Comparison of ENCODE assay signal across 8 mouse cellular contexts in genomic region chr1:78659270-78659823, GRCm38 (mm10). TPM values are rescaled to one million over a fixed set of nuclear protein-coding genes. Genes with fewer than 3 reads are reported as not detected.
A peak's percentile ranks its signal among the peaks of the same experiment; 100 is the strongest.
DNase-seq lines count a peak whose midpoint lies in the region; ATAC-seq and TF ChIP-seq lines count a peak whose summit lies in the region.

No protein-coding gene starts in this region.

- no peaks in the 10 kb centered on the region for H3K9me3 ChIP-seq in kidney, postnatal 0 days (replicated peaks; ENCODE audit: low read length)
- H3K9me3 ChIP-seq in embryonic facial prominence, embryonic 10.5 days, result no peaks in the 10 kb centered on the region
- H3K9me3 ChIP-seq in intestine, embryonic 14.5 days (ENCODE audit: control insufficient read depth, low read length), result no peaks in the 10 kb centered on the region
- no peaks in the 10 kb centered on the region for H3K9me3 ChIP-seq in neural tube, embryonic 12.5 days

- no peaks in the 10 kb centered on the region for H3K36me3 ChIP-seq in kidney, postnatal 0 days (ENCODE audit: insufficient read depth, low read length)
- peaks cover 11% of the 10 kb centered on the region for H3K36me3 ChIP-seq in embryonic facial prominence, embryonic 10.5 days (replicated peaks)
- peaks cover 5% of the 10 kb centered on the region for H3K36me3 ChIP-seq in intestine, embryonic 14.5 days (ENCODE audit: control insufficient read depth, insufficient read depth, low read length)
- H3K36me3 ChIP-seq in neural tube, embryonic 12.5 days, result peaks cover 1% of the 10 kb centered on the region

- H3K4me3 ChIP-seq in kidney, postnatal 0 days (replicated peaks; ENCODE audit: low read depth, low read length), result peak overlapping the region; percentile 97
- H3K4me3 ChIP-seq in embryonic facial prominence, embryonic 10.5 days, result peak overlapping the region; percentile 98
- peak overlapping the region; percentile 54 for H3K4me3 ChIP-seq in intestine, embryonic 14.5 days (ENCODE audit: low read depth, low read length)
- peak overlapping the region; percentile 97 for H3K4me3 ChIP-seq in neural tube, embryonic 12.5 days

- no peak for TF ChIP-seq CTCF in kidney, postnatal 0 days (IDR thresholded peaks at IDR 0.05; ENCODE audit: low read depth)

- peak overlapping the region; percentile 85 for H3K4me2 ChIP-seq in kidney, postnatal 0 days (ENCODE audit: low read length)
- H3K4me2 ChIP-seq in intestine, embryonic 14.5 days (ENCODE audit: low read length), result peak overlapping the region; percentile 58
- H3K4me2 ChIP-seq in neural tube, embryonic 12.5 days (replicated peaks), result peak overlapping the region; percentile 79

- peak overlapping the region; percentile 87; the same call in 1 of the 2 replicates for H3K27ac ChIP-seq in kidney, postnatal 0 days
- H3K27ac ChIP-seq in embryonic facial prominence, embryonic 10.5 days (replicated peaks), result peak overlapping the region; percentile 99
- H3K27ac ChIP-seq in intestine, embryonic 14.5 days (ENCODE audit: low read depth), result no peak overlapping the region
- H3K27ac ChIP-seq in neural tube, embryonic 12.5 days, result no peak overlapping the region

- DNase-seq in kidney, postnatal 0 days (ENCODE audit: low spot score), result no peak
- no peak for DNase-seq in kidney, postnatal 4 days
- peak; percentile 15 for DNase-seq in embryonic facial prominence, embryonic 10.5 days (ENCODE audit: low spot score)
- no peak for DNase-seq in intestine, embryonic 14.5 days (ENCODE audit: low spot score)
- no peak for DNase-seq in left cerebral cortex, adult 18-20 months (ENCODE audit: low spot score in 2 of 2)
- DNase-seq in adrenal gland, postnatal 25 days, result no peak
- no peak for DNase-seq in T-cell, adult 2 months (ENCODE audit: low spot score)

- WGBS in kidney, postnatal 0 days, result 31% methylated on average over 4 of the region's 4 CpGs
- 51% methylated on average over 4 of the region's 4 CpGs for WGBS in embryonic facial prominence, embryonic 10.5 days
- WGBS in intestine, embryonic 14.5 days, result 46% methylated on average over 4 of the region's 4 CpGs
- 36% methylated on average over 4 of the region's 4 CpGs for WGBS in neural tube, embryonic 12.5 days

- no peaks in the 10 kb centered on the region for H3K27me3 ChIP-seq in kidney, postnatal 0 days (ENCODE audit: insufficient read depth, low read length)
- H3K27me3 ChIP-seq in embryonic facial prominence, embryonic 10.5 days (replicated peaks; ENCODE audit: low read depth, poor library complexity, severe bottlenecking), result no peaks in the 10 kb centered on the region
- H3K27me3 ChIP-seq in intestine, embryonic 14.5 days (replicated peaks; ENCODE audit: control insufficient read depth, insufficient read depth, low read length), result no peaks in the 10 kb centered on the region
- H3K27me3 ChIP-seq in neural tube, embryonic 12.5 days (replicated peaks), result no peaks in the 10 kb centered on the region

- no peak for ATAC-seq in kidney, postnatal 0 days (replicated peaks; ENCODE audit: low FRiP score, low read depth)
- ATAC-seq in intestine, embryonic 14.5 days (replicated peaks; ENCODE audit: low FRiP score, low TSS enrichment, low read depth), result no peak
- ATAC-seq in neural tube, embryonic 12.5 days (ENCODE audit: low FRiP score, low read depth), result no peak

- peak overlapping the region; percentile 87 for H3K9ac ChIP-seq in kidney, postnatal 0 days (ENCODE audit: low read depth, low read length)
- H3K9ac ChIP-seq in intestine, embryonic 14.5 days (ENCODE audit: low read length), result peak overlapping the region; percentile 94
- H3K9ac ChIP-seq in neural tube, embryonic 12.5 days, result peak overlapping the region; percentile 96

- H3K4me1 ChIP-seq in kidney, postnatal 0 days (replicated peaks; ENCODE audit: insufficient read depth, low read length), result peaks cover 16% of the 10 kb centered on the region
- peaks cover 60% of the 10 kb centered on the region for H3K4me1 ChIP-seq in embryonic facial prominence, embryonic 10.5 days
- peaks cover 37% of the 10 kb centered on the region for H3K4me1 ChIP-seq in intestine, embryonic 14.5 days (replicated peaks; ENCODE audit: control insufficient read depth, insufficient read depth, low read length)
- H3K4me1 ChIP-seq in neural tube, embryonic 12.5 days, result peaks cover 28% of the 10 kb centered on the region

RNA-seq across cellular contexts. Expression of gene Utp14b, which starts 1.5 kb away (rescaled TPM):
- 2.6 and 2.7 TPM in 2 replicates for polyA plus RNA-seq in kidney, postnatal 0 days (2015; fragmentation: Nextera tagmentation; extraction: Ambion mirVana)
- 4.5 and 4.8 TPM in 2 replicates for polyA plus RNA-seq in embryonic facial prominence, embryonic 10.5 days (2016; fragmentation: Nextera tagmentation; extraction: Ambion mirVana)
- 4.4 and 5.8 TPM in 2 replicates for polyA plus RNA-seq in intestine, embryonic 14.5 days (2014; fragmentation: Nextera tagmentation; extraction: Ambion mirVana)
- 2.7 and 3.5 TPM in 2 replicates for polyA plus RNA-seq in neural tube, embryonic 12.5 days (2016; fragmentation: Nextera tagmentation; extraction: Ambion mirVana)
- total RNA-seq in left cerebral cortex, adult 18-20 months (2021), result 10 to 100 TPM; 15.4 to 21.7 TPM
- 4.4 and 4.6 TPM in 2 replicates for total RNA-seq in adrenal gland, postnatal 25 days (2021)

RNA-seq across cellular contexts. Expression of gene Acsl3, which starts 1.7 kb away (rescaled TPM):
- 55.2 and 58.2 TPM in 2 replicates for polyA plus RNA-seq in kidney, postnatal 0 days (2015; fragmentation: Nextera tagmentation; extraction: Ambion mirVana)
- 83.9 and 84.3 TPM in 2 replicates for polyA plus RNA-seq in embryonic facial prominence, embryonic 10.5 days (2016; fragmentation: Nextera tagmentation; extraction: Ambion mirVana)
- 87.5 and 96.7 TPM in 2 replicates for polyA plus RNA-seq in intestine, embryonic 14.5 days (2014; fragmentation: Nextera tagmentation; extraction: Ambion mirVana)
- 74.3 and 82.2 TPM in 2 replicates for polyA plus RNA-seq in neural tube, embryonic 12.5 days (2016; fragmentation: Nextera tagmentation; extraction: Ambion mirVana)
- total RNA-seq in left cerebral cortex, adult 18-20 months (2021), result 100 to 1,000 TPM; 160 to 175 TPM
- total RNA-seq in adrenal gland, postnatal 25 days (2021), result 26.9 and 36.4 TPM in 2 replicates

Comparison
In these comparisons a context has a peak if more than half of its experiments do, and no peak if none do; other contexts are left out.
1. H3K27ac ChIP-seq: peak in kidney, postnatal 0 days (single experiment) and embryonic facial prominence, embryonic 10.5 days (single experiment); none in intestine, embryonic 14.5 days (single experiment) and neural tube, embryonic 12.5 days (single experiment).
2. Peak in every context shown above with its lines, with median percentiles within 50 percentile points of each other: H3K4me2 ChIP-seq, H3K4me3 ChIP-seq and H3K9ac ChIP-seq.